Comparison of ENCODE assay signal across 27 mouse cellular contexts in the genomic region with DNA sequence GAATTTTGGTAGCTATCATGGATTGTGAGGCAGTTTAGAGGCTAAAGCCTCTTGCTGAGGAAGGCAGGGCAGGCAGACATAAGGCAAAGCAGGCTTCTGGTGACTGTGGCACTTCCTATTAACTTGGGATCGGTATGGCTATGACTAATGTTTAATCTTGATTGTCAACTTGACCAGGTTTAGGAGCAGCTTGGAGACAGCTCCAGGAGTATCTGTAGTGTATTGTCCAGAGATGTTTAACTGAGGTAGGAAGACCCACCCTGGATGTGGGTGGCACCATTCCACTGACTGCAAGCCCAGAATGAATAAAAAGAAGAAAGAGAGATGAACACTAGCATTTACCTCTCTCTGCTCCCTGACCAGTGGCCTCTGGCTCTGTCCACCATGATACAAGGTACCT.
DNase-seq lines count a peak whose midpoint lies in the region; ATAC-seq and TF ChIP-seq lines count a peak whose summit lies in the region.
"Had no signal": no experiment of that assay in that cellular context is flagged by ENCODE, and none has a peak within 500 bp of the region (broad histone marks: within the 10 kb centered on the region; RNA-seq: fewer than 3 reads in every experiment).

No protein-coding gene starts in this region.

- no peaks in the 10 kb centered on the region for H3K27me3 ChIP-seq in kidney, embryonic 15.5 days
- no peaks in the 10 kb centered on the region for H3K27me3 ChIP-seq in limb, embryonic 10.5 days (ENCODE audit: low read depth, poor library complexity, severe bottlenecking)
- H3K27me3 ChIP-seq: CH12.LX; embryonic facial prominence, embryonic 12.5 days; forebrain, embryonic 12.5 days; Patski had no signal

- H3K4me1 ChIP-seq in kidney, embryonic 15.5 days: peaks cover 19% of the 10 kb centered on the region
- peaks cover 17% of the 10 kb centered on the region for H3K4me1 ChIP-seq in embryonic fibroblast, embryonic 13.5 days (ENCODE audit: control insufficient read depth, insufficient read depth, low read length)
- H3K4me1 ChIP-seq in limb, embryonic 10.5 days: peaks cover 45% of the 10 kb centered on the region
- H3K4me1 ChIP-seq in lung, adult 2 months (ENCODE audit: control insufficient read depth, insufficient read depth, low read length): no peaks in the 10 kb centered on the region

- no peak overlapping the region for H3K9ac ChIP-seq in kidney, embryonic 15.5 days
- H3K9ac ChIP-seq: embryonic facial prominence, embryonic 12.5 days; forebrain, embryonic 12.5 days had no signal

- no peaks in the 10 kb centered on the region for H3K9me3 ChIP-seq in kidney, embryonic 15.5 days (replicated peaks)
- no peaks in the 10 kb centered on the region for H3K9me3 ChIP-seq in limb, embryonic 10.5 days (replicated peaks)
- H3K9me3 ChIP-seq: embryonic facial prominence, embryonic 10.5 days; embryonic facial prominence, embryonic 12.5 days; forebrain, embryonic 10.5 days; forebrain, embryonic 12.5 days; G1E had no signal

- TF ChIP-seq POLR2A in embryonic fibroblast, embryonic 13.5 days (IDR thresholded peaks at IDR 0.05; ENCODE audit: low read depth, low read length): no peak
- no peak for TF ChIP-seq POLR2A in lung, adult 2 months (IDR thresholded peaks at IDR 0.05; ENCODE audit: borderline replicate concordance, extremely low read depth, low read depth, low read length)

- DNase-seq in kidney, adult 11 months: peak; percentile 11
- DNase-seq in kidney, adult 18-20 months: no peak
- peak; percentile 27 for DNase-seq in kidney, adult 9 months
- DNase-seq in limb, embryonic 10.5 days (ENCODE audit: low spot score): no peak
- no peak for DNase-seq in lung, adult 2 months
- no peak for DNase-seq in gastrocnemius, postnatal 25 days
- DNase-seq: adrenal gland, adult 8-10 months; adrenal gland, postnatal 14 days; cerebellum, adult 11-12 months; cerebellum, adult 2 months; cerebellum, adult 9-10 months; cerebellum, postnatal 10 days; cerebellum, postnatal 25 days had no signal

- ATAC-seq in kidney, embryonic 15.5 days (replicated peaks; ENCODE audit: low FRiP score): no peak
- ATAC-seq: activated CD4-positive, CD25-positive, alpha-beta regulatory T cell, adult 4 months; CD4-positive, CD25-positive, alpha-beta regulatory T cell, adult 4 months; forebrain, embryonic 14.5 days; forebrain, embryonic 16.5 days; Patski had no signal

- no peak overlapping the region for H3K27ac ChIP-seq in kidney, embryonic 15.5 days
- peak overlapping the region; percentile 30 for H3K27ac ChIP-seq in embryonic fibroblast, embryonic 13.5 days (ENCODE audit: insufficient read depth, low read length)
- H3K27ac ChIP-seq in limb, embryonic 10.5 days: peak overlapping the region; percentile 51; the same call in 1 of the 2 replicates
- H3K27ac ChIP-seq: embryonic facial prominence, embryonic 10.5 days; embryonic facial prominence, embryonic 12.5 days; forebrain, embryonic 10.5 days; forebrain, embryonic 12.5 days had no signal

- H3K4me2 ChIP-seq in kidney, embryonic 15.5 days: no peak overlapping the region
- H3K4me2 ChIP-seq: embryonic facial prominence, embryonic 12.5 days; forebrain, embryonic 12.5 days had no signal

- no peaks in the 10 kb centered on the region for H3K36me3 ChIP-seq in kidney, embryonic 15.5 days
- H3K36me3 ChIP-seq in limb, embryonic 10.5 days: no peaks in the 10 kb centered on the region
- H3K36me3 ChIP-seq: embryonic facial prominence, embryonic 10.5 days; embryonic facial prominence, embryonic 12.5 days; forebrain, embryonic 10.5 days; forebrain, embryonic 12.5 days; G1E had no signal

- TF ChIP-seq CTCF in embryonic fibroblast, embryonic 13.5 days (IDR thresholded peaks at IDR 0.05; ENCODE audit: borderline replicate concordance, insufficient read depth, low read length): no peak
- TF ChIP-seq CTCF in lung, adult 2 months (IDR thresholded peaks at IDR 0.05; ENCODE audit: insufficient read depth, low read length): no peak

- WGBS in kidney, embryonic 15.5 days: 76% methylated on average over 1 of the region's 1 CpGs
- 71% methylated on average over 1 of the region's 1 CpGs for WGBS in limb, embryonic 10.5 days
- 79% methylated on average over 1 of the region's 1 CpGs for WGBS in lung, adult 2 months

- H3K4me3 ChIP-seq in kidney, embryonic 15.5 days (replicated peaks): no peak overlapping the region
- no peak overlapping the region for H3K4me3 ChIP-seq in embryonic fibroblast, embryonic 13.5 days (ENCODE audit: insufficient read depth, low read length)
- no peak overlapping the region for H3K4me3 ChIP-seq in limb, embryonic 10.5 days
- no peak overlapping the region for H3K4me3 ChIP-seq in lung, adult 2 months (replicated peaks; ENCODE audit: extremely low read depth, low read depth, low read length)
- H3K4me3 ChIP-seq: embryonic facial prominence, embryonic 10.5 days; embryonic facial prominence, embryonic 12.5 days; erythroblast, embryonic 14.5 days; forebrain, embryonic 10.5 days; forebrain, embryonic 12.5 days had no signal

Comparison
In these comparisons a context has a peak if more than half of its experiments do, and no peak if none do; other contexts are left out.
1. DNase-seq: peak in kidney, adult 11 months (single experiment) and kidney, adult 9 months (single experiment); none in kidney, adult 18-20 months (single experiment), limb, embryonic 10.5 days (single experiment), lung, adult 2 months (single experiment) and gastrocnemius, postnatal 25 days (single experiment).